Mouse (Mus musculus) R1 (cell line): Measurements from ENCODE around the gene Trpv6.

Source experiments
- DNase-seq: peaks from one replicate; pipeline ENCODE4 v3.0.0-alpha.2; 2018; ENCODE audit warnings: low read depth, low spot score

The Trpv6 gene

GRCm38 (mm10) chr6:41621241-41621990 is 14.8 kb downstream of the Trpv6 start:
- DNase-seq: no peak

GRCm38 (mm10) chr6:41620173-41620798 is 15.9 kb downstream of the Trpv6 start:
- no peak for DNase-seq

GRCm38 (mm10) chr6:41607637-41608036 is 28.6 kb downstream of the Trpv6 start:
- no peak for DNase-seq

GRCm38 (mm10) chr6:41606214-41606613 is 30.0 kb downstream of the Trpv6 start:
- no peak for DNase-seq

- no peak for DNase-seq
These were observed 30.5 kb downstream of the Trpv6 start for GRCm38 (mm10) chr6:41605794-41606104.

- peak; percentile 88 for DNase-seq
These were observed 31.0 kb downstream of the Trpv6 start, which contains the start of gene Ephb6 for GRCm38 (mm10) chr6:41605061-41605793. Ephb6 (plus strand) TSS chr6:41605482.

- DNase-seq: peak; percentile 81
These were observed 31.7 kb downstream of the Trpv6 start for GRCm38 (mm10) chr6:41604401-41605050.

GRCm38 (mm10) chr6:41582189-41582588 is 54.0 kb downstream of the Trpv6 start:
- no peak for DNase-seq

GRCm38 (mm10) chr6:41581295-41581694 is 54.9 kb downstream of the Trpv6 start:
- DNase-seq: no peak

GRCm38 (mm10) chr6:41577297-41577696 is 58.9 kb downstream of the Trpv6 start:
- DNase-seq: no peak

GRCm38 (mm10) chr6:41576526-41577097 is 59.6 kb downstream of the Trpv6 start:
- no peak for DNase-seq
